Mouse (Mus musculus) layer of hippocampus, adult 2 months (tissue): ENCODE results near the gene Pctp. TPM values are rescaled to one million over a fixed set of nuclear protein-coding genes. Genes with fewer than 3 reads are reported as not detected.
A peak's percentile ranks its signal among the peaks of the same experiment; 100 is the strongest.

ENCODE experiments used
- DNase-seq, 2 experiments: peaks; one replicate each; pipeline ENCODE4 v3.0.0; 2022; ENCODE audit warnings: low spot score in 2 of 2
- H3K27ac ChIP-seq: fragments of 200-600 bp; 2 replicates; pipeline ENCODE4 v1.8.1; 2022
- H3K4me3 ChIP-seq: fragments of 200-600 bp; 2 replicates; pipeline ENCODE4 v1.8.1; 2022; ENCODE audit warnings: mild to moderate bottlenecking
- CTCF ChIP-seq: fragments of 200-600 bp; conservative IDR thresholded peaks from 2 replicates; pipeline ENCODE4 v1.8.1; 2022; ENCODE audit warnings: antibody characterized with exemption, mild to moderate bottlenecking, moderate library complexity
- total RNA-seq, 2 experiments: library from RNA; stranded (reverse); gene quantifications; 2 replicates each; pipeline ENCODE4 v1.2.3; 2021

The Pctp gene
- total RNA-seq, 2 experiments from 2014 or later: 0.88 to 1.2 TPM

GRCm38 (mm10) chr11:90029841-90030398 lies 27.2 kb upstream of the Pctp start, which contains the start of gene Tmem100:
Tmem100 (plus strand) TSS chr11:90030348.
- no peak for TF ChIP-seq CTCF
- H3K27ac ChIP-seq: peak within 1 kb of the TSS; percentile 72
- no peak for DNase-seq

DNA sequence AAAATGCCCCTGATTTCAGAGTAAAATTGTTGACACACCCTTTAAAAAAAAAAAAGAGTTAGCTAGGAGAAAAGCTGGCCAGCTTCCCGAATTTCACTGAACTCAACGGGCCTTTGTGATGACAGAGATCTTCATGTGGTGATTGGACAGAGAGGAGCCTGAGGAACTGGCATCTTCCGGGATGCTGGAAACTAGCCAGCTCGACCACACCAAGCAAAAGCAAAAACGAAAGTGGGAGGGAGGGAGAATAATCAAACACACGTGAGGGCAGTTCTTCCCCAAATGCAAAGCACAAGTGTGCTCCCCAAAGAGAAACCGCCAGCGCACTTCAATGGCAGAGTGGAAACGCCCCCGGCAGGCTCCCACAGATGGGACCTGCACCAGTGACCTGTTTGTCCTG lies 26.7 kb upstream of the Pctp start:
- 0 out of 2 replicates have a peak overlapping the region, but pooled peaks have one; percentile 9 for H3K27ac ChIP-seq
- H3K4me3 ChIP-seq: peak overlapping the region; percentile 37
- TF ChIP-seq CTCF: no peak
- peak in 1 of 2 experiments; percentile 17 for DNase-seq

More at GRCm38 (mm10) chr11:90029841-90030398, 27.2 kb upstream of the Pctp start, which contains the start of gene Tmem100:
- peak within 1 kb of the TSS; percentile 53 for H3K4me3 ChIP-seq

DNA sequence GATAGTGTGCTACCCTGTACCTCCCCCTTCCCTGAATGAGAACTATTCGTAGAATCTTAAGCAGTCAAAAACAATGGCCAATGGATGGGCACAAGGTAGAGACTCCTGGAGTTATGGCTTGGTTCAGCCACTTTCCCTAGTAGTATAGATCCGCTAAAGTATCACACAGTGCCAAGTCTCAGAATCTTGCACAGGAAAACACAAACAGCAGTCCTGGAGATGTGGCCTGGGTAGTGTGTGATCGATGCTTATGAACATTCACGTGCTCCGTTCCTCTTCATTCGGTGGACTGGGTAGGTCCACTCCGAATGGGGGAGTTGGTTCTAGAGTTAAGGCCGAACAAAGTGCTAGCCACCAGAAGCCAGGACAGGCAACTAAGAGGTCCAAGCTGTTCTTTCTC lies 26.1 kb upstream of the Pctp start:
- no peak for TF ChIP-seq CTCF
- DNase-seq: no peak
- H3K27ac ChIP-seq: no peak overlapping the region
- H3K4me3 ChIP-seq: no peak overlapping the region

DNA sequence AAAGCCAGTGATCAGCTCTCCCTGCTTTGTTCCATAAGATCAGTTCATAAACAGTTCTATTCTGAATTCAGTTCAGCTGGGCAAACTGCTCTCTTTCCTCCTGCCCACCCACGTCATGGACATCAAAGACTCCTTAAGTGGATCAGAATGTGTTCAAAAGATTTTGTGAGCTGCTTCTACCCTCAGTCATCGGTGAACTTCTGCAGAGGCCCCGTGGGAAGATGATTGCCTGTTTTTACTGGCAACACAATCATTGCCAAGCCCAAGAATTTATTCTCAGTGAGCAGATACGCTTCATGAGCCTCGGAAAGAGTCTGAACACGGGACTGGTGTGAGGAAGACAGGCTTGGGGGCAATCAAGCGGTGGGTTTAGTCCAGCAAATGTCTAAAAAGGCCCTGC lies 24.5 kb upstream of the Pctp start:
- TF ChIP-seq CTCF: no peak
- H3K27ac ChIP-seq: no peak overlapping the region
- no peak overlapping the region for H3K4me3 ChIP-seq
- no peak for DNase-seq

DNA sequence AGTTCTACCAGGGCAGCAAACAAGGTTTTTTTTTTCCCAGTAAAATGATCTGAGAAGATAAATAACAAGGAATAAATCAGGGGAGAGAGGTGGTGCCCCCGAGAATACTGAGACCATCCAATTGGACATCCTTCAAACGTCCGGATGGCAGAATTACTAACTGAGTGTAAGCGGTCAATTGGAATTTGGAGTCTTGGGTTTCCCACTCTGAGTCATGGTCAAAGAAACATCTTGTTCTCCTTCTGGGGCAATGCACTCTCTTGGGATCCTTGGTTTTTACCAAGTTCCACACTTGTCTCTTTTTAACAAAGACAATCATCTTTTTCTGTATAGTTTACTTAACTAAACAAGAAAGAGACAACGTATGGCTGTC lies 24.1 kb upstream of the Pctp start:
- Histone ChIP-seq H3K27ac (no peak overlapping the region), H3K4me3 (no peak overlapping the region)
- DNase-seq: no peak
- no peak for TF ChIP-seq CTCF

GRCm38 (mm10) chr11:90025891-90026801 lies 23.5 kb upstream of the Pctp start:
- DNase-seq: no peak
- H3K4me3 ChIP-seq: no peak overlapping the region
- H3K27ac ChIP-seq: no peak overlapping the region
- TF ChIP-seq CTCF: no peak

GRCm38 (mm10) chr11:90019161-90019560 lies 16.5 kb upstream of the Pctp start:
- no peak overlapping the region for H3K27ac ChIP-seq
- peak; percentile 92 for TF ChIP-seq CTCF
- no peak overlapping the region for H3K4me3 ChIP-seq
- DNase-seq: peak in 1 of 2 experiments; percentile 57

- no peak for TF ChIP-seq CTCF
- no peak for DNase-seq
- no peak overlapping the region for H3K27ac ChIP-seq
Observed at GRCm38 (mm10) chr11:90015281-90015680, 12.6 kb upstream of the Pctp start.

DNA sequence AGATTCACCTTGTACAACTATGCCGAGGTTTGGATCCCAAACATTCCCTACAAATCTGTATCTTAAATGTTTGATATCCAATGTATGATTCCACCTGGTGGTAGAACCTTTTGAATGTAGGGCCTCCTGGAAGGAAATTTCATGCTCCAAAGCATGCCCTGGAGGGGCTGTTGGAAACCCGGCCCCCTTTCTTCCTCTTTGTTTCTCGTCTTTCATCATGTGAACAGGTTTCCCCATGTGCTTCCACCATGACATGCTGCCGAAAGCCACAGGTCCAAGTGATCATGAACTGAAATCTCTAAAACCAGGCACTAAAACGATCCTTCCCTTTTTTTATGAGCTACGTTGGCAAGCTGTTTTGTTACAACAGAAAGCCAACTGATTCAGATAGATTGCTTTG lies 11.0 kb upstream of the Pctp start:
- H3K27ac ChIP-seq: no peak overlapping the region
- no peak for TF ChIP-seq CTCF
- H3K4me3 ChIP-seq: no peak overlapping the region
- DNase-seq: no peak

More at GRCm38 (mm10) chr11:90015281-90015680, 12.6 kb upstream of the Pctp start:
- H3K4me3 ChIP-seq: no peak overlapping the region

- DNase-seq: no peak
Observed at GRCm38 (mm10) chr11:90007791-90008531, 5.3 kb upstream of the Pctp start.

DNA sequence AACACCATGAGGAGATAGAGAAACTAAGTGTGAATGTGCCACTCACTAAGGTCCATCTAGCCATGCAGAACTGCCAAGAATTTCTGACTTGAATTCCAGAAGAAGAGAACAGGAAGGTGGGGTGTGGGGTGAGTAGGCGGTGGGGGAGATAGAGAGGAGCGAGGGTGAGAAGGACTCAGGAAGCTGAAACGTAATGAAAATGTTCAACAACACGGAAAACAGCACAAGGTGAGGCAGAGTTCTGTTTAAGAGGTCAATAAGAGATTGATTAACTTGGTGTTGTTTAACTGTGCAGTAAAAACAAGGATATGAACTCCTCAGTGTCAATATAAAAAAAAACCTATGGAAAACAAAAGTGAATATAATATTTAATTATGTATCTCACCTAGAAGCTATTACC lies 3.4 kb upstream of the Pctp start:
- DNase-seq: no peak
- TF ChIP-seq CTCF: no peak
- no peak overlapping the region for H3K4me3 ChIP-seq
- H3K27ac ChIP-seq: no peak overlapping the region

More at GRCm38 (mm10) chr11:90007791-90008531, 5.3 kb upstream of the Pctp start:
- H3K27ac ChIP-seq: no peak overlapping the region
- H3K4me3 ChIP-seq: no peak overlapping the region
- TF ChIP-seq CTCF: no peak

DNA sequence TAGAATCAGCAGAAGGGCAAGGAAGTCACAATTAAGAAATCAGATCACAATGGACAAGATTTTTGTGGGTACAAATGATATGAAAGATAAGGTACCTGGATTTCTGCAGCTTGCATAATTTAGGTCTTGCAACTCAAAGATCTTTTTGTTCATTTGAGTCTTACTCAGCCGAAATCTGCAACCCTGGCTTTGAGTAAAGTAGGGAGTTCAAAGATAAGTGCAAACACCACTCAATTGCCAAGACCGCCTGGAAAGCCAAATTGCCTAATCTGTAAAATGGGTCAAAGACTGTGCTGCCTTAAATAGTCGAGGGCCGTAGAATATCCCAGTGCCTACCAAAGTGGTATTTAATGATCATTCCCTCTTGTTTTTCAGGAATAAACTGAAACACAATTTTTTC lies 692 bp upstream of the Pctp start:
- Histone ChIP-seq H3K27ac (no peak overlapping the region), H3K4me3 (no peak overlapping the region)
- DNase-seq: no peak
- TF ChIP-seq CTCF: no peak

DNA sequence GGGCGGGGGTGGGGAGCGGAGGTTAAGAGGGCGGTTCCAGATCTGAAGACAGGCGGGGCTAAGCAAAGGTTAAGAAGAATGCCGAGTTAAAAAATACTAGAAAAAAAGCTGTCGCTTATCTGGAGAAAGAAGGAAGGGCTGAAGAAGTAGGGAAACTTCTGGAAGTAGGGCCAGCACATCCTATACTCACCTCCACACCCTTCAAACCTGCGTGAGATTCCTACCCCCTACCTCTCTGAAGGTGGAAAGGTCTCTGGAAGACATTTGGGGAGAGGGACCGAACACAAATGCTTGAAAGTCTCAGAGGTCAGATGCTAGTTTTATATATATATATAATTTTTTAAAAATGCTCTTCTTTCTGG lies 274 bp upstream of the Pctp start:
- no peak for DNase-seq
- no peak for TF ChIP-seq CTCF
- Histone ChIP-seq H3K27ac (no peak overlapping the region), H3K4me3 (peak overlapping the region; percentile 57)
